Mouse (Mus musculus) intestine, postnatal 0 days (tissue): ENCODE data around the gene Celf2. TPM values are rescaled to one million over a fixed set of nuclear protein-coding genes. Genes with fewer than 3 reads are reported as not detected.

Experiments
- ATAC-seq: fragments of 200-750 bp; cut with Nextera tagmentation; 2 replicates; pipeline ENCODE4 v1.8.0; 2017; ENCODE audit warnings: mild to moderate bottlenecking, moderate TSS enrichment, moderate library complexity
- H3K27ac ChIP-seq: fragments of 300-500 bp; sonication (generic); 2 replicates; pipeline ENCODE4 v1.5.1; 2014; ENCODE audit warnings: mild to moderate bottlenecking, low read depth, low read length, moderate library complexity
- H3K27me3 ChIP-seq: fragments of 300-500 bp; sonication (generic); replicated peaks from 2 replicates; pipeline ENCODE4 v1.6.1; 2014; ENCODE audit warnings: low read length, mixed read lengths; ENCODE audit not compliant: control insufficient read depth, insufficient read depth
- H3K36me3 ChIP-seq: fragments of 300-500 bp; sonication (generic); 2 replicates; pipeline ENCODE4 v1.6.1; 2014; ENCODE audit warnings: mild to moderate bottlenecking, moderate library complexity; ENCODE audit not compliant: control insufficient read depth, insufficient read depth
- H3K4me1 ChIP-seq: fragments of 300-500 bp; sonication (generic); replicated peaks from 2 replicates; pipeline ENCODE4 v1.6.1; 2014; ENCODE audit warnings: antibody characterized with exemption, low read length, mixed read lengths; ENCODE audit not compliant: control insufficient read depth, insufficient read depth
- H3K4me2 ChIP-seq: fragments of 300-500 bp; sonication (generic); replicated peaks from 2 replicates; pipeline ENCODE4 v1.6.1; 2014; ENCODE audit warnings: low read depth, mild to moderate bottlenecking, moderate library complexity
- H3K4me3 ChIP-seq: fragments of 300-500 bp; sonication (generic); 2 replicates; pipeline ENCODE4 v1.5.1; 2014; ENCODE audit warnings: low read depth, low read length
- H3K9ac ChIP-seq: fragments of 300-500 bp; sonication (generic); 2 replicates; pipeline ENCODE4 v1.6.1; 2014; ENCODE audit warnings: mild to moderate bottlenecking, low read depth, low read length
- H3K9me3 ChIP-seq: fragments of 300-500 bp; sonication (generic); 2 replicates; pipeline ENCODE4 v1.6.1; 2016; ENCODE audit warnings: mixed run types; ENCODE audit not compliant: control insufficient read depth
- CTCF ChIP-seq: sonication (generic); IDR thresholded peaks from 2 replicates; pipeline ENCODE4 v1.5.1; 2016; ENCODE audit warnings: low read depth, mild to moderate bottlenecking, control low read depth, antibody characterized with exemption, moderate library complexity
- WGBS: fragments of 180-500 bp; shearing (Covaris S2); extraction: QIAGEN DNeasy Blood & Tissue Kit; methylation state at CpG from one replicate; pipeline ENCODE4 v1.1.7; 2014; 5-methylcytosine and 5-hydroxymethylcytosine counted together
- polyA plus RNA-seq: library from polyadenylated mRNA; unstranded; fragments of >200 nt; fragmentation: Nextera tagmentation; extraction: Ambion mirVana; gene quantifications from 2 replicates; pipeline ENCODE4 v1.2.1, GENCODE M21; 2015

The Celf2 gene
- polyA plus RNA-seq, 1 experiment from 2014 or later = 16.8 TPM

DNA sequence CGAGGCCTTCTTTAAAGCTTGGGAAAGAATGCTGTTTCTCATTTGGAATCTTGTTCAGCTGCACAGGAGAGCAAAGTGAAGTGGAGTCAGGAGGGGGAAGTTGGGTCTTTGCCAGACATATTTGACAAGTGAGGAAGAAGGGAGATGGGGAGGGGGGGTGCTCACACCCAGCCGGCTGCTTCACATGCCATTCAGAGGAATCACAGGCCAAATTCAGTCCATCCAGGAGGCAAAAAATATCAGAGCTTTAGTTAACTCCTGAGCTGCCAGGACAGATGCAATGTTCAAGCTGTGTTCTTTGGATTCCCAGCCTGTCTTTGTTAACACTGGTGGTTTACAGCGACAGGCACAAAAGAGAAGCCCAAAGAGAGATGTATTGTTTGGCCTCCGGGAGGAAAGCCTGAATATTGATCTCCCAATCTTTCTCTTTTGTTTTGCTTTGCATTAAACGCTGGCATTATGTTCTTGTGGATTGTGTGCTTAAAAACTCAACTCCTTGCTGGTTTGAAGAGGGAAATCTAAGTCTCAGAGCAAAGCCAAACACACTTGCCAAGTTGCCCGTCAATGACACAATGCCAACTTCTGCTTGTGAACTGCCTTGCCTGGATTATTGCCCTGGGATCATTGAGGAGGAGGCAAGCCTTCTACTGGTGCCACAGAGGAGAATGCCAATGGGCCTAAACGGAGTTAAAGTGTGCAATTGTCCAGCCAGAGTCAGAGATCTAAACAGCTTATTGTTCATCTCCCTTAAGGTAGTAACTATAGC is 420.1 kb downstream of the Celf2 start:
- 40% methylated on average over 7 of the region's 7 CpGs for WGBS
- ATAC-seq = no peak

DNA sequence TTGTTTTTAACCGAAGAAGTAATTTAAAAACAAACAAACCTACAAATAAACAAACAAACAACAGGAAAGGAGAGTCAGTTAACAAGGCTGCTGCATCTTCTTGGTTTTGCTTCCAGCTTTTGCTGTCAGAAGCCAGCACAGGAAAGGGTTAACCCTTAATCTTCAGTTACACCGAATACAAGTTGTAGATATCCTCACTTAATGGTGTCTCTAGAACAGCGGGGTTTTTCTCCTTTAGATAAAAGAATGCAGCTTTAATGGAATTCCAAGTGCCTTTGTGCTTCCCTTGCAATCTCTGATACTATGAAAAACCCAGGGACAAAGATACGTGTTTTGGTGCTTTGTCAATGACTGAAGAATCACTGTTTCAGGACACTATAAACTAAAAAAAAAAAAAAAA is 420.8 kb downstream of the Celf2 start:
- Histone ChIP-seq H3K9me3 (no peaks in the 10 kb centered on the region), H3K9ac (no peak overlapping the region), H3K36me3 (no peaks in the 10 kb centered on the region), H3K4me2 (no peak overlapping the region), H3K4me1 (no peaks in the 10 kb centered on the region), H3K27me3 (no peaks in the 10 kb centered on the region), H3K4me3 (no peak overlapping the region), H3K27ac (no peak overlapping the region)
- 37% methylated on average over 4 of the region's 4 CpGs for WGBS
- TF ChIP-seq CTCF = no peak
- ATAC-seq = no peak

More for the DNA sequence above, 420.1 kb downstream of the Celf2 start:
- Histone ChIP-seq H3K9ac (no peak overlapping the region), H3K4me1 (no peaks in the 10 kb centered on the region), H3K27me3 (no peaks in the 10 kb centered on the region), H3K4me2 (no peak overlapping the region), H3K27ac (no peak overlapping the region), H3K36me3 (no peaks in the 10 kb centered on the region), H3K4me3 (no peak overlapping the region), H3K9me3 (no peaks in the 10 kb centered on the region)
- TF ChIP-seq CTCF = no peak

DNA sequence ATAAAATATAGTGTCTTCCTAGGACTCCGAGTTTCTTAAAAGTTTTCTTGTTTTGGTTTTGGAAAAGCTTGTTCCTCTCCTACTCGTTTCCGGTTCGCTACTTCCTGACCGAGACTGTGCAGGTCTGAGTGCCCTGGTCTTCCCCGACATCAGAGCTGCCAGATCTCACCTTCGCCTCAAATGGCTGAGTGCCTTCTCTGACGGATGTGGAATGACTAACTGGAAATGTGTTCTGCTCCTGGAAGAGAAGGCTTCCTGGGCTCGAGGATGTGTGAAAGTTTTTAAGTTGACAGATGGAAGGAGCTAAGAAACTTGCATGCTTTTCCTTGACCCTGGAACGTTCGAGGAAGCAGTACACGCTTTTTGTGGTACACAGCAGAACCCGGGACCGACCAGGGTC is 421.9 kb downstream of the Celf2 start:
- no peaks in the 10 kb centered on the region for H3K36me3 ChIP-seq
- no peak overlapping the region for H3K4me2 ChIP-seq
- WGBS = 82% methylated on average over 14 of the region's 14 CpGs
- no peak overlapping the region for H3K27ac ChIP-seq
- no peaks in the 10 kb centered on the region for H3K9me3 ChIP-seq
- no peaks in the 10 kb centered on the region for H3K27me3 ChIP-seq
- no peak overlapping the region for H3K9ac ChIP-seq
- no peak for ATAC-seq
- H3K4me1 ChIP-seq = no peaks in the 10 kb centered on the region
- no peak overlapping the region for H3K4me3 ChIP-seq
- TF ChIP-seq CTCF = no peak

DNA sequence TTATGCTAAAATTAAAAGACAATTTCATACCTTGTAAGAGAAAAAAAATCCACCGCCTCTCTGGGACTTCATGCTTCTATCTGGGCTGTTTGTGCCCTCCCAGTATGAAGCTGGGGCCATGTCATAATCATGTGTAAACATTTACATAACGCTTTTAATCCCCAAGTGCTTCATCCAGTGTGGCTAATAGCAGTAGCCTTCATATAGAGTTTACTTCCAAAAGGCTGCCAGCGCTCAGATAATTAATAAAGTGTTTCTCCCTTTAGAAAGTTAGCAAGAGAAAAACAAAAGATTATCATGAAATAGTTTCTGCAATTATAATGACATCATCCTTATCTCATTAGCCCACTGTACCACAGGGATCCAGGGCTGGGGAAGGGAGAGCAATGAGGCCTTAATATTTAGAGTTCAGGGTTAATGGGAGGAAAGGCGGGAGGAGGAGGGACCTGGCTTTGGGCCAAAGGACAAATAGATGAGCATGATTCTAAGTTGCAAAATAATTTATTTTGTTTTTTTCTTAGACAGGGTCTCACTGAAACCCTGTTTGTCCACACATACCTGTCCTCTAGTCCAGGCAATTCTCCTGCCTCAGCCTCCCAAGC is 425.8 kb downstream of the Celf2 start:
- Histone ChIP-seq H3K27me3 (no peaks in the 10 kb centered on the region), H3K4me2 (no peak overlapping the region), H3K36me3 (no peaks in the 10 kb centered on the region), H3K9ac (no peak overlapping the region), H3K4me3 (no peak overlapping the region), H3K4me1 (no peaks in the 10 kb centered on the region), H3K27ac (no peak overlapping the region), H3K9me3 (no peaks in the 10 kb centered on the region)
- no peak for TF ChIP-seq CTCF
- 45% methylated on average over 4 of the region's 4 CpGs for WGBS
- no peak for ATAC-seq

DNA sequence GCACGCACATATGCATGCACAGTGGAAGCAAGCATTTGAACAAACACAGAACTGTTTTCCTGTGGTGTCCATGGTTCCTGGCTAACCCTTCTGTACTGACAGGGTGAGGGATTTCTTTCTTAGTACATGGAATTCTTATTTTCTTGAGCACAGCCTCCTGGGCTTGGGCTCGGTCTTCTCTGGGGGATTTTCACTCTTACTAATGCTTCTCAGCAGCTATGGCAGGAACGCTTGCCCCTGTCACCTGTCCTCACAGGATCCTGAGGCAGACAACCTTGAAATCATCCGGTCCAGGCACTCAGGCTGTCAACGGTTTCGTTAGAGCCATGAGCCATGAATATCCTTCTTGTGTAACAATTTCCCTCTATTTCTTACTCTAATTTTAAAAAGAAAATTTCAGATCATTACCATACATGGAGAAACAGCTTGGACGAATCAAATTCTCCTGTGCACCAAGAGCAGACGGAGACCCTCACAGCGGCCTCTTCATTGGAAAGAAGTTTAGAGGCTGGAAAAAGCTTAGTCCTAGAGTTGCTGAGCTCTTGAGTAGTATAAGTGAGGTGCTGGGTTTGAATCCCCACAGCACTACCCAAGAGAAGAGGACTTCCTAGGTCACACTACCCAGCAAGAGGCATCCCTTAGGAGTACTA is 426.9 kb downstream of the Celf2 start:
- H3K27ac ChIP-seq = no peak overlapping the region
- no peaks in the 10 kb centered on the region for H3K4me1 ChIP-seq
- peak overlapping the region; percentile 28; the same call in 1 of the 2 replicates for H3K4me2 ChIP-seq
- TF ChIP-seq CTCF = no peak
- 70% methylated on average over 9 of the region's 9 CpGs for WGBS
- no peaks in the 10 kb centered on the region for H3K36me3 ChIP-seq
- no peaks in the 10 kb centered on the region for H3K9me3 ChIP-seq
- ATAC-seq = no peak
- H3K9ac ChIP-seq = no peak overlapping the region
- H3K27me3 ChIP-seq = no peaks in the 10 kb centered on the region
- no peak overlapping the region for H3K4me3 ChIP-seq
